Mouse (Mus musculus) kidney, adult 2 months (tissue): ENCODE results near the gene Dab1. TPM values are rescaled to one million over a fixed set of nuclear protein-coding genes. Genes with fewer than 3 reads are reported as not detected.

ENCODE experiments used
- DNase-seq: peaks from one replicate; pipeline ENCODE4 v3.0.0; 2021
- H3K27ac ChIP-seq: fragments of 200-500 bp; 2 replicates; pipeline ENCODE4 v1.5.1; 2012; ENCODE audit warnings: low read depth, low read length, control low read depth, inconsistent platforms; ENCODE audit not compliant: insufficient read depth
- H3K27me3 ChIP-seq: fragments of 200-500 bp; replicated peaks from 2 replicates; pipeline ENCODE4 v1.6.1; 2012; ENCODE audit warnings: mild to moderate bottlenecking, moderate library complexity, low read length, inconsistent platforms; ENCODE audit not compliant: control insufficient read depth, insufficient read depth
- H3K36me3 ChIP-seq: fragments of 200-500 bp; 2 replicates; pipeline ENCODE4 v1.6.1; 2012; ENCODE audit warnings: mild to moderate bottlenecking, moderate library complexity, low read length, inconsistent platforms; ENCODE audit not compliant: control insufficient read depth, insufficient read depth
- H3K4me1 ChIP-seq: fragments of 200-500 bp; 2 replicates; pipeline ENCODE4 v1.6.1; 2011; ENCODE audit warnings: low read length; ENCODE audit not compliant: control insufficient read depth, insufficient read depth
- H3K4me3 ChIP-seq: fragments of 200-500 bp; 2 replicates; pipeline ENCODE4 v1.5.1; 2011; ENCODE audit warnings: mild to moderate bottlenecking, low read depth, low read length, control low read depth; ENCODE audit not compliant: insufficient read depth
- CTCF ChIP-seq: fragments of 200-500 bp; conservative IDR thresholded peaks from 2 replicates; pipeline ENCODE4 v1.5.1; 2011; ENCODE audit warnings: low read depth, mild to moderate bottlenecking, control low read depth, low read length, moderate library complexity, mixed read lengths; ENCODE audit not compliant: insufficient read depth, insufficient read length
- POLR2A ChIP-seq: fragments of 200-500 bp; IDR thresholded peaks from one replicate; pipeline ENCODE4 v1.6.1; 2011; ENCODE audit warnings: low read depth, low read length, control low read depth
- WGBS: fragments of 180-500 bp; shearing (Covaris S2); methylation state at CpG from one replicate; pipeline ENCODE4 v1.1.7; 2018; 5-methylcytosine and 5-hydroxymethylcytosine counted together
- polyA plus RNA-seq: library from polyadenylated mRNA; depleted of rRNA; stranded (reverse); fragments of >200 nt; gene quantifications from 2 replicates; pipeline ENCODE4 v1.2.3, GENCODE M21; 2012

Gene Dab1
- polyA plus RNA-seq, 1 experiment = 3.3 TPM

DNA sequence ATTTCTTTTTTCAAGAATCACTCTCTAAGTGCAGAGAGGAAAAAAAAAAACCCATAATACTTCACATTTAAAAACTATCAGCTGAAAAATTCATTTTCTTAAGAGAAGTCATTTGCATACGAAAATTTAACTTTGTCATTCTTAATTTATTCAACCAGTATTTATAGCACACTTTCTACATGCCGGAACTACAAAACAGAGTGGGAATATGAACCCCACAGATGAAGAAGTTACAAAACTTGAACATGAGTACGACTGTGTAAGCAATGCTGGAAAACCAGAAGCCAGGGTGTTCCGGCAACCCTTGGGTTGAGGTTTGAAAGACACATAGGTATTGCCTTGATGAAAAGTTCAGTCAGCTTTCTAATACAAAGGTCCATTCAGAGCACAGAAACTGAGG, 183.3 kb downstream of the Dab1 start:
- Histone ChIP-seq H3K27ac (no peak overlapping the region), H3K27me3 (no peaks in the 10 kb centered on the region; the same call in 1 of the 2 replicates), H3K4me3 (no peak overlapping the region), H3K4me1 (no peaks in the 10 kb centered on the region), H3K36me3 (no peaks in the 10 kb centered on the region)
- 87% methylated on average over 4 of the region's 4 CpGs for WGBS
- DNase-seq = no peak
- no peak for TF ChIP-seq CTCF
- TF ChIP-seq POLR2A = no peak

DNA sequence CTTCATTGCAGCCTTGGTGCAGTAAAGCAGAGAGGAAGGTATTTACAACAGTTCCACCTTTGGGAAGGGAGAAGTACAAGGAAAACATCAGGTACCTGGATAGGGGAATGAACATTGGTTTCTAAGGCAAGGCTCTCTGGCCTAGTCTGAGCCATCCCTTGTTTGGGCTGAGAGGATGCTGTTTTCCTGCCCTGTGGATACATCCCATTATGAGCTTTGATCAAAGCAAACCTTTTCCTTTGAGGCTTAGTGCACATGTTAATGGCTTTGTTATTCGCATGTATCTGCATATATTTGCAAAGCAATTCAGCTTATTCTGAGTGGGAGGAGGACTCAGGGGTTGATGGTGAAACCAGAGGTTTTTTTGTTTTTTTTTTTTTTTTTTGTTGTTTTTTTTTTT, 185.3 kb downstream of the Dab1 start:
- Histone ChIP-seq H3K27ac (no peak overlapping the region), H3K4me1 (no peaks in the 10 kb centered on the region), H3K4me3 (no peak overlapping the region), H3K36me3 (no peaks in the 10 kb centered on the region), H3K27me3 (no peaks in the 10 kb centered on the region; the same call in 1 of the 2 replicates)
- no peak for TF ChIP-seq POLR2A
- no peak for TF ChIP-seq CTCF
- DNase-seq = no peak
- WGBS = 55% methylated on average over 1 of the region's 1 CpGs

DNA sequence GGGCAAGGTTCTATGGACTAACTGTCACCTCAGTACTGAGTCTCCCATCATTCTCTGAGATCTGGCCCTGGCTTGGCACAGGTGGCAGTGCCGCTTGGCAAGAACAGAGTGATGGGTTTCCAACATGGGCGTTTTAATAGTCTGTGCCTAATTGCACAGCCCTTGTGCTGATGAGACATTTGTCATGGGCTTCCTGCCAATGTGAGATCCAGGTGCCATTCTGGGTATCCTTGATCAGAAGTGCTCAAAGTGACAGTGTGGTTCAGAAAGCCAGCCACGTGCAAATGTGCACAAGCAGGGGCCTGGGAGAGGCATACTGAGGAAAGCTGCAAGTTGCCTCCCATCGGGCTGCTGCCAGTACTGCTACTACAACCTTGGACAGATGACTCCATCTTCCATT, 203.5 kb downstream of the Dab1 start:
- no peak for DNase-seq
- WGBS = 87% methylated on average over 4 of the region's 4 CpGs
- Histone ChIP-seq H3K36me3 (no peaks in the 10 kb centered on the region), H3K27ac (no peak overlapping the region), H3K27me3 (no peaks in the 10 kb centered on the region), H3K4me1 (no peaks in the 10 kb centered on the region), H3K4me3 (no peak overlapping the region)
- TF ChIP-seq CTCF (no peak), POLR2A (no peak)

DNA sequence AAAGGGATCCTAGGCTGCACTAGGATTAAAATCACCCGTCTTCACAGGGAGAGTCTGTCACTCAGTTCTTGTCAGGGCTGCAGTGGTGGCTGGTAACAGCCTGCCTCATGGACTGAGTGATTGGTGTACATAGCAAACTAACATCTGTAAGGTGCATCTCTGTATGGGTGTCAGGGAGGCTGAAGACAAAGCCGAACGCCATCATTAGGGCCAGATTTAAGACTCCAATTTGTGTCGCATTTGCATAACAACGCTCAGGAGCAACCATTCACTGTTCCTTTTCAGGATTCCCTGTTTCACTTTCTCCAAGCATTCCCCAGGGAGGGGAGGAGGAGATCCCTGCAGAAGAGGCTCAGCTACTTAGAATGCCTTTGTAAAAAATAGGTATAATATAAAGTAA, 219.2 kb downstream of the Dab1 start:
- no peak for TF ChIP-seq CTCF
- no peak for TF ChIP-seq POLR2A
- no peak for DNase-seq

DNA sequence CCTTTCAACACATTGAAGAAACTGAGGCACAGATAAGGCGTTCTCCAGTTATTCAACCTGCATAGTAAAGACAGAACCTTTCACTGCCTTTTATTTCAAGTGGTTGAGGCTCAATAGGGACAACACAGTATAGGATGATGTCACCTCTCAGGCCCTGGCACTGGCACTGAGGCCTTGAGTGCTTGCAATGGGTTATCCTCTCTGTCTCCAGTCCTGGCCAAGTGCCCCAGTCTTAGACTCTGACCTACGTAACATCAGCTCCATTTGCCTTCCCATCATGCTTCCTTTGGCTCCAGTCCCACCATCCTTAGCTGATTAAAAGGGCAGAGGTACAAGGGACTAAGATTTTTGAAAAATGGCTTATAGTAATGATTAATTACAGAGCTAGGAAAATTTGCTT, 220.4 kb downstream of the Dab1 start:
- Histone ChIP-seq H3K4me3 (no peak overlapping the region), H3K4me1 (no peaks in the 10 kb centered on the region), H3K27ac (no peak overlapping the region), H3K27me3 (no peaks in the 10 kb centered on the region), H3K36me3 (no peaks in the 10 kb centered on the region)
- DNase-seq = peak; percentile 25
- WGBS = 66% methylated on average over 2 of the region's 2 CpGs
- TF ChIP-seq CTCF = no peak
- TF ChIP-seq POLR2A = no peak

More for the DNA sequence above, 219.2 kb downstream of the Dab1 start:
- Histone ChIP-seq H3K27me3 (no peaks in the 10 kb centered on the region), H3K36me3 (no peaks in the 10 kb centered on the region), H3K4me1 (no peaks in the 10 kb centered on the region), H3K4me3 (no peak overlapping the region), H3K27ac (no peak overlapping the region)
- WGBS = 33% methylated on average over 5 of the region's 5 CpGs

DNA sequence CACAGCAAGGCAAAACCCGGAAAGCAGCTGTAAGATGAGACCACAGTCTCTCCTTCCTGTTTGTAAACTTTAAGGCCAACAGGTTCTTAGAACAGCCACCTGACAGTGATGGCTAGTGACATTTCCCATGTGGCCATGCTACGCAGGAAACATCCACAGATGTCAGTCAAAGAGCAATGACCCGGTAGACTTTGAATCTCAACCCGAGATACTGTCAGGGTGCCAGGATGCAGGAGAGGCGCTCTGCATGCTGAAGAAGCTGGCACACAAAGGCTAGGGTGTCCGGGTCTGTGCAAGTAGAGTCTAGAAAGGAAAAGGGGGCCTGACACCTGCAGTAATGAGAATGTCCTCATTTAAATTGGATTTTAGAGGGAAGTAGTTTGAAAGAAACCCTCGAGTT, 222.0 kb downstream of the Dab1 start:
- H3K4me1 ChIP-seq = no peaks in the 10 kb centered on the region
- H3K27ac ChIP-seq = no peak overlapping the region
- WGBS = 46% methylated on average over 7 of the region's 7 CpGs
- no peaks in the 10 kb centered on the region; the same call in 1 of the 2 replicates for H3K27me3 ChIP-seq
- no peaks in the 10 kb centered on the region for H3K36me3 ChIP-seq
- DNase-seq = peak; percentile 45
- H3K4me3 ChIP-seq = no peak overlapping the region
- TF ChIP-seq POLR2A (no peak), CTCF (no peak)

DNA sequence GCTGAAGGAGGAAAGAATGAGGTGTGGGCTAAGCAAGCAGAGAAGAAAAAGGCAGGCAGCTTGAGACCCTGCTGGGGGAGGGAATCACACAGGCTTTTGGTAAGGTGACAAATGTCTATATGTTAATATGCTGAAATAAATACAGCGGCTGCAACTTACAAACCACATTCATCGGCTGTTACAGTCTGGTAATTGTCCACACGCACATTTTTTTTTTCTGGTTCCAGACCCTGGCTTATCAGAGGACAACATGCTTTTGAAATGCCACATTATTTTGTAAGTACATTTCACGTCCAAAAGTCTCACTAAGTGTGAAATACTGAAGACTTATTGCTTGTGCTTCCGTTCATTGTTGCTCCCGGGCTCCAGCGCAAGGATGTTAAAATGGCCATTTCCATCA, 225.5 kb downstream of the Dab1 start:
- WGBS = 72% methylated on average over 7 of the region's 7 CpGs
- TF ChIP-seq POLR2A = no peak
- TF ChIP-seq CTCF = no peak
- Histone ChIP-seq H3K27me3 (no peaks in the 10 kb centered on the region; the same call in 1 of the 2 replicates), H3K36me3 (no peaks in the 10 kb centered on the region), H3K4me1 (no peaks in the 10 kb centered on the region), H3K4me3 (no peak overlapping the region), H3K27ac (no peak overlapping the region)
- no peak for DNase-seq
